Mouse (Mus musculus) liver, embryonic 14.5 days (tissue): Measurements from ENCODE around the gene Gm49711. TPM values are rescaled to one million over a fixed set of nuclear protein-coding genes. Genes with fewer than 3 reads are reported as not detected.

Source experiments
- ATAC-seq: fragments of 200-750 bp; cut with Nextera tagmentation; 2 replicates; pipeline ENCODE4 v1.8.0; 2017; ENCODE audit warnings: moderate number of reproducible peaks, mild to moderate bottlenecking, moderate library complexity; ENCODE audit not compliant: insufficient read depth
- DNase-seq, 3 experiments: peaks; one replicate each; pipeline ENCODE4 v3.0.0-alpha.2; 2012 to 2013; ENCODE audit warnings: low read depth in 3 of 3, low spot score in 3 of 3
- H3K27ac ChIP-seq: fragments of 300-500 bp; sonication (generic); 2 replicates; pipeline ENCODE4 v1.5.1; 2014; ENCODE audit warnings: moderate library complexity, mild to moderate bottlenecking, control low read depth, inconsistent platforms
- H3K27me3 ChIP-seq: fragments of 300-500 bp; sonication (generic); 2 replicates; pipeline ENCODE4 v1.6.1; 2014; ENCODE audit warnings: mild to moderate bottlenecking, low read length, moderate library complexity; ENCODE audit not compliant: control insufficient read depth, insufficient read depth
- H3K36me3 ChIP-seq: fragments of 300-500 bp; sonication (generic); replicated peaks from 2 replicates; pipeline ENCODE4 v1.6.1; 2014; ENCODE audit warnings: low read depth; ENCODE audit not compliant: control insufficient read depth, insufficient read depth
- H3K4me1 ChIP-seq, 2 experiments: fragments of 200-500 bp in 1 of 2; fragments of 300-500 bp in 1 of 2; sonication (generic) in 1 of 2; replicated peaks; 2 replicates each; pipeline ENCODE4 v1.6.1; 2012 to 2014; ENCODE audit warnings: antibody characterized with exemption in 1 of 2, inconsistent platforms in 1 of 2, low read length in 1 of 2; ENCODE audit not compliant: control insufficient read depth in 2 of 2, insufficient read depth in 2 of 2
- H3K4me2 ChIP-seq: fragments of 300-500 bp; sonication (generic); 2 replicates; pipeline ENCODE4 v1.6.1; 2014; ENCODE audit warnings: low read depth, mild to moderate bottlenecking, control low read depth, moderate library complexity
- H3K4me3 ChIP-seq, 2 experiments: fragments of 200-500 bp in 1 of 2; fragments of 300-500 bp in 1 of 2; sonication (generic) in 1 of 2; 2 replicates each; pipeline ENCODE4 v1.5.1; 2012 to 2014; ENCODE audit warnings: low read depth in 2 of 2, low read length in 2 of 2, mild to moderate bottlenecking in 2 of 2, control low read depth in 1 of 2, inconsistent platforms in 1 of 2, moderate library complexity in 1 of 2; ENCODE audit not compliant: insufficient read depth in 1 of 2
- H3K9ac ChIP-seq: fragments of 300-500 bp; sonication (generic); replicated peaks from 2 replicates; pipeline ENCODE4 v1.6.1; 2014; ENCODE audit warnings: mild to moderate bottlenecking, control low read depth, moderate library complexity
- H3K9me3 ChIP-seq: fragments of 300-500 bp; sonication (generic); 2 replicates; pipeline ENCODE4 v1.6.1; 2016; ENCODE audit warnings: low read length, mixed read lengths; ENCODE audit not compliant: control insufficient read depth
- CTCF ChIP-seq: IDR thresholded peaks from 2 replicates; pipeline ENCODE4 v1.5.1; 2016; ENCODE audit warnings: antibody characterized with exemption, low read depth, control low read depth
- EP300 ChIP-seq: IDR thresholded peaks from 2 replicates; pipeline ENCODE4 v1.6.1; 2016; ENCODE audit warnings: antibody characterized with exemption, low read depth
- WGBS: fragments of 180-500 bp; shearing (Covaris S2); extraction: QIAGEN DNeasy Blood & Tissue Kit; methylation state at CpG from one replicate; pipeline ENCODE4 v1.1.7; 2014; ENCODE audit not compliant: insufficient replicate concordance; 5-methylcytosine and 5-hydroxymethylcytosine counted together
- polyA plus RNA-seq, 2 experiments: library from polyadenylated mRNA; depleted of rRNA in 1 of 2; stranded (reverse) in 1 of 2; unstranded in 1 of 2; fragments of >200 nt; fragmentation: Nextera tagmentation in 1 of 2; extraction: Ambion mirVana in 1 of 2; gene quantifications; 2 replicates each; pipeline versions ENCODE4 v1.2.1 to v1.2.3; 2012 to 2014

Gm49711 gene
- polyA plus RNA-seq, 2 experiments: not detected

- TF ChIP-seq EP300 (no peak), CTCF (no peak)
- H3K4me1 ChIP-seq: no peaks in the 10 kb centered on the region
- 10% methylated on average over 14 of the region's 14 CpGs for WGBS
- peak in 1 of 3 experiments; percentile 4 for DNase-seq
- peak overlapping the region in 1 of 2 experiments; percentile 25; a peak in 1 of 4 replicates for H3K4me3 ChIP-seq
- H3K9me3 ChIP-seq: no peaks in the 10 kb centered on the region
- no peaks in the 10 kb centered on the region for H3K36me3 ChIP-seq
- peak overlapping the region; percentile 50 for H3K4me2 ChIP-seq
- no peak overlapping the region for H3K9ac ChIP-seq
- peak; percentile 45; the same call in 1 of the 2 replicates for ATAC-seq
- no peak overlapping the region; the same call in 1 of the 2 replicates for H3K27ac ChIP-seq
- peaks cover 4% of the 10 kb centered on the region; the same call in 1 of the 2 replicates for H3K27me3 ChIP-seq
These were observed 99.9 kb downstream of the Gm49711 start for GRCm38 (mm10) chr16:92158021-92158455.

- ATAC-seq (peak; percentile 70), DNase-seq (no peak)
- WGBS: 5% methylated on average over 30 of the region's 30 CpGs
- Histone ChIP-seq H3K27ac (no peak overlapping the region), H3K4me3 (peak overlapping the region; percentile 3 to 25; a peak in 2 of 4 replicates), H3K27me3 (peaks cover 4% of the 10 kb centered on the region; the same call in 1 of the 2 replicates), H3K36me3 (no peaks in the 10 kb centered on the region), H3K4me2 (peak overlapping the region; percentile 50), H3K4me1 (no peaks in the 10 kb centered on the region), H3K9ac (no peak overlapping the region), H3K9me3 (no peaks in the 10 kb centered on the region)
- TF ChIP-seq EP300 (no peak), CTCF (no peak)
These were observed 100.5 kb downstream of the Gm49711 start for GRCm38 (mm10) chr16:92158461-92159091.

- Histone ChIP-seq H3K4me2 (peak overlapping the region; percentile 50; the same call in 1 of the 2 replicates), H3K27me3 (peaks cover 4% of the 10 kb centered on the region; the same call in 1 of the 2 replicates), H3K4me1 (no peaks in the 10 kb centered on the region), H3K9ac (no peak overlapping the region), H3K4me3 (no peak overlapping the region), H3K9me3 (no peaks in the 10 kb centered on the region), H3K27ac (no peak overlapping the region), H3K36me3 (no peaks in the 10 kb centered on the region)
- no peak for TF ChIP-seq EP300
- TF ChIP-seq CTCF: no peak
- ATAC-seq (no peak), DNase-seq (no peak)
- WGBS: 21% methylated on average over 6 of the region's 6 CpGs
These were observed 101.0 kb downstream of the Gm49711 start for GRCm38 (mm10) chr16:92159114-92159513.

- H3K27ac ChIP-seq: no peak overlapping the region
- no peak overlapping the region for H3K9ac ChIP-seq
These were observed 104.2 kb downstream of the Gm49711 start for GRCm38 (mm10) chr16:92162289-92162688.

GRCm38 (mm10) chr16:92163545-92163944 lies 105.4 kb downstream of the Gm49711 start:
- Histone ChIP-seq H3K9me3 (no peaks in the 10 kb centered on the region), H3K4me2 (no peak overlapping the region), H3K4me1 (no peaks in the 10 kb centered on the region), H3K36me3 (no peaks in the 10 kb centered on the region), H3K9ac (no peak overlapping the region), H3K27ac (no peak overlapping the region), H3K4me3 (no peak overlapping the region), H3K27me3 (no peaks in the 10 kb centered on the region; the same call in 1 of the 2 replicates)
- TF ChIP-seq EP300 (no peak), CTCF (no peak)
- ATAC-seq: no peak
- WGBS: 43% methylated on average over 4 of the region's 4 CpGs
- DNase-seq: no peak

More at GRCm38 (mm10) chr16:92162289-92162688, 104.2 kb downstream of the Gm49711 start:
- no peak for ATAC-seq
- no peaks in the 10 kb centered on the region for H3K36me3 ChIP-seq
- no peak overlapping the region for H3K4me3 ChIP-seq
- H3K4me1 ChIP-seq: no peaks in the 10 kb centered on the region
- TF ChIP-seq CTCF (no peak), EP300 (no peak)
- H3K9me3 ChIP-seq: no peaks in the 10 kb centered on the region
- H3K27me3 ChIP-seq: peaks cover 4% of the 10 kb centered on the region; the same call in 1 of the 2 replicates
- DNase-seq: no peak
- WGBS: 52% methylated on average over 4 of the region's 4 CpGs
- H3K4me2 ChIP-seq: no peak overlapping the region
